Mouse (Mus musculus) forebrain, embryonic 11.5 days (tissue): Measurements from ENCODE around the gene Dennd2a. TPM values are rescaled to one million over a fixed set of nuclear protein-coding genes. Genes with fewer than 3 reads are reported as not detected.

ENCODE experiments used
- ATAC-seq: fragments of 200-750 bp; cut with Nextera tagmentation; replicated peaks from 2 replicates; pipeline ENCODE4 v1.8.0; 2017; ENCODE audit warnings: moderate TSS enrichment; ENCODE audit not compliant: low FRiP score
- DNase-seq: peaks from one replicate; pipeline ENCODE4 v3.0.0-alpha.2; 2017; ENCODE audit warnings: low spot score
- H3K27ac ChIP-seq: fragments of 300-500 bp; sonication (generic); 2 replicates; pipeline ENCODE4 v1.5.1; 2014; ENCODE audit warnings: low read depth, low read length
- H3K27me3 ChIP-seq: fragments of 300-500 bp; sonication (generic); 2 replicates; pipeline ENCODE4 v1.6.1; 2014; ENCODE audit warnings: mild to moderate bottlenecking, low read length, mixed read lengths; ENCODE audit not compliant: control insufficient read depth, insufficient read depth
- H3K36me3 ChIP-seq: fragments of 300-500 bp; sonication (generic); 2 replicates; pipeline ENCODE4 v1.6.1; 2014; ENCODE audit warnings: mild to moderate bottlenecking, low read length, moderate library complexity, mixed read lengths; ENCODE audit not compliant: control insufficient read depth, insufficient read depth
- H3K4me1 ChIP-seq: fragments of 300-500 bp; sonication (generic); replicated peaks from 2 replicates; pipeline ENCODE4 v1.6.1; 2014; ENCODE audit warnings: low read length, mixed read lengths; ENCODE audit not compliant: control insufficient read depth, insufficient read depth
- H3K4me2 ChIP-seq: fragments of 300-500 bp; sonication (generic); 2 replicates; pipeline ENCODE4 v1.6.1; 2014; ENCODE audit warnings: low read depth, mild to moderate bottlenecking, low read length, moderate library complexity, mixed read lengths; ENCODE audit not compliant: severe bottlenecking
- H3K4me3 ChIP-seq: fragments of 300-500 bp; sonication (generic); 2 replicates; pipeline ENCODE4 v1.5.1; 2014; ENCODE audit warnings: low read depth, low read length
- H3K9ac ChIP-seq: fragments of 300-500 bp; sonication (generic); 2 replicates; pipeline ENCODE4 v1.6.1; 2014; ENCODE audit warnings: low read length
- H3K9me3 ChIP-seq: fragments of 300-500 bp; sonication (generic); 2 replicates; pipeline ENCODE4 v1.6.1; 2016; ENCODE audit warnings: low read length, mixed read lengths; ENCODE audit not compliant: control insufficient read depth
- WGBS: fragments of 180-500 bp; shearing (Covaris S2); extraction: QIAGEN DNeasy Blood & Tissue Kit; methylation state at CpG from one replicate; pipeline ENCODE4 v1.1.7; 2014; 5-methylcytosine and 5-hydroxymethylcytosine counted together
- polyA plus RNA-seq: library from polyadenylated mRNA; unstranded; fragments of >200 nt; fragmentation: Nextera tagmentation; extraction: Ambion mirVana; gene quantifications from 2 replicates; pipeline ENCODE4 v1.2.1, GENCODE M21; 2014

Gene Dennd2a
- 42.0 and 42.5 TPM in 2 replicates for polyA plus RNA-seq

GRCm38 (mm10) chr6:39557723-39558261 is at the start of gene Dennd2a:
Gene Dennd2a (minus strand): TSS chr6:39557867.
- 0% methylated on average over 50 of the region's 50 CpGs for WGBS
- peak within 1 kb of the TSS; percentile 92 for H3K27ac ChIP-seq
- peaks cover 17% of the 10 kb centered on the region for H3K4me1 ChIP-seq
- peak within 1 kb of the TSS; percentile 79 for H3K4me2 ChIP-seq
- DNase-seq (peak; percentile 97), ATAC-seq (peak; percentile 95)
- H3K27me3 ChIP-seq, result no peaks in the 10 kb centered on the region
- H3K36me3 ChIP-seq, result no peaks in the 10 kb centered on the region
- peak within 1 kb of the TSS; percentile 87 for H3K4me3 ChIP-seq
- H3K9me3 ChIP-seq, result no peaks in the 10 kb centered on the region
- H3K9ac ChIP-seq, result peak within 1 kb of the TSS; percentile 96

GRCm38 (mm10) chr6:39607365-39607764 is 49.7 kb upstream of the Dennd2a start:
- no peaks in the 10 kb centered on the region for H3K9me3 ChIP-seq
- H3K4me2 ChIP-seq, result no peak overlapping the region
- H3K27me3 ChIP-seq, result no peaks in the 10 kb centered on the region
- no peak overlapping the region for H3K27ac ChIP-seq
- ATAC-seq (no peak), DNase-seq (no peak)
- H3K36me3 ChIP-seq, result no peaks in the 10 kb centered on the region; the same call in 1 of the 2 replicates
- H3K4me1 ChIP-seq, result no peaks in the 10 kb centered on the region
- WGBS, result 80% methylated on average over 5 of the region's 5 CpGs
- H3K4me3 ChIP-seq, result no peak overlapping the region
- H3K9ac ChIP-seq, result no peak overlapping the region

- Histone ChIP-seq H3K27ac (no peak overlapping the region), H3K9ac (no peak overlapping the region), H3K27me3 (no peaks in the 10 kb centered on the region), H3K4me3 (no peak overlapping the region), H3K36me3 (no peaks in the 10 kb centered on the region; the same call in 1 of the 2 replicates), H3K9me3 (no peaks in the 10 kb centered on the region), H3K4me2 (no peak overlapping the region), H3K4me1 (no peaks in the 10 kb centered on the region)
- ATAC-seq (no peak), DNase-seq (no peak)
- WGBS, result 80% methylated on average over 3 of the region's 3 CpGs
These were observed 49.2 kb upstream of the Dennd2a start for GRCm38 (mm10) chr6:39606862-39607261.

GRCm38 (mm10) chr6:39606056-39606455 is 48.4 kb upstream of the Dennd2a start:
- Histone ChIP-seq H3K9me3 (no peaks in the 10 kb centered on the region), H3K9ac (no peak overlapping the region), H3K36me3 (no peaks in the 10 kb centered on the region; the same call in 1 of the 2 replicates), H3K4me3 (no peak overlapping the region), H3K27ac (no peak overlapping the region), H3K27me3 (no peaks in the 10 kb centered on the region), H3K4me2 (no peak overlapping the region), H3K4me1 (no peaks in the 10 kb centered on the region)
- WGBS, result 94% methylated on average over 6 of the region's 6 CpGs
- DNase-seq, result no peak
- no peak for ATAC-seq

- Histone ChIP-seq H3K4me3 (no peak overlapping the region), H3K36me3 (no peaks in the 10 kb centered on the region; the same call in 1 of the 2 replicates), H3K27ac (no peak overlapping the region), H3K4me1 (no peaks in the 10 kb centered on the region), H3K4me2 (no peak overlapping the region), H3K9ac (no peak overlapping the region), H3K9me3 (no peaks in the 10 kb centered on the region), H3K27me3 (no peaks in the 10 kb centered on the region)
- ATAC-seq (no peak), DNase-seq (no peak)
- WGBS, result 89% methylated on average over 5 of the region's 5 CpGs
These were observed 46.9 kb upstream of the Dennd2a start for GRCm38 (mm10) chr6:39604565-39604964.

GRCm38 (mm10) chr6:39601828-39602227 is 44.2 kb upstream of the Dennd2a start:
- H3K9ac ChIP-seq, result no peak overlapping the region
- H3K4me1 ChIP-seq, result no peaks in the 10 kb centered on the region
- WGBS, result 87% methylated on average over 3 of the region's 3 CpGs
- no peak overlapping the region for H3K4me3 ChIP-seq
- ATAC-seq, result no peak
- peaks cover 2% of the 10 kb centered on the region; the same call in 1 of the 2 replicates for H3K36me3 ChIP-seq
- no peaks in the 10 kb centered on the region for H3K27me3 ChIP-seq
- H3K27ac ChIP-seq, result no peak overlapping the region
- no peak for DNase-seq
- H3K4me2 ChIP-seq, result no peak overlapping the region
- no peaks in the 10 kb centered on the region for H3K9me3 ChIP-seq

GRCm38 (mm10) chr6:39600851-39601250 is 43.2 kb upstream of the Dennd2a start:
- Histone ChIP-seq H3K27me3 (no peaks in the 10 kb centered on the region), H3K36me3 (peaks cover 2% of the 10 kb centered on the region; the same call in 1 of the 2 replicates), H3K4me2 (no peak overlapping the region), H3K4me3 (no peak overlapping the region), H3K9ac (no peak overlapping the region), H3K27ac (no peak overlapping the region), H3K4me1 (no peaks in the 10 kb centered on the region), H3K9me3 (no peaks in the 10 kb centered on the region)
- 96% methylated on average over 3 of the region's 3 CpGs for WGBS
- DNase-seq (no peak), ATAC-seq (no peak)

- H3K9me3 ChIP-seq, result no peaks in the 10 kb centered on the region
- peaks cover 6% of the 10 kb centered on the region; the same call in 1 of the 2 replicates for H3K4me1 ChIP-seq
- peak within 1 kb of the TSS; percentile 77 for H3K9ac ChIP-seq
- peak within 1 kb of the TSS; percentile 66 for H3K27ac ChIP-seq
- peaks cover 2% of the 10 kb centered on the region; the same call in 1 of the 2 replicates for H3K36me3 ChIP-seq
- peak within 1 kb of the TSS; percentile 87 for H3K4me2 ChIP-seq
- ATAC-seq, result peak; percentile 98
- no peaks in the 10 kb centered on the region for H3K27me3 ChIP-seq
- peak within 1 kb of the TSS; percentile 81 for H3K4me3 ChIP-seq
- under 1% methylated on average over 56 of the region's 56 CpGs for WGBS
- DNase-seq, result peak; percentile 96
These were observed 34.9 kb upstream of the Dennd2a start, which contains the start of gene Ndufb2 for GRCm38 (mm10) chr6:39592401-39593214. Gene Ndufb2 (plus strand): TSS chr6:39592574.
